Mouse (Mus musculus): ENCODE measurements around the gene Spryd4. TPM values are rescaled to one million over a fixed set of nuclear protein-coding genes. Genes with fewer than 3 reads are reported as not detected.
"Not testable (repeated sequence)": the region's sequence is repeated elsewhere in the genome, so short reads cannot be mapped to it uniquely, and the experiment has no call there.

Gene Spryd4
- polyA plus RNA-seq, 1 experiment, result 7.8 TPM

DNA sequence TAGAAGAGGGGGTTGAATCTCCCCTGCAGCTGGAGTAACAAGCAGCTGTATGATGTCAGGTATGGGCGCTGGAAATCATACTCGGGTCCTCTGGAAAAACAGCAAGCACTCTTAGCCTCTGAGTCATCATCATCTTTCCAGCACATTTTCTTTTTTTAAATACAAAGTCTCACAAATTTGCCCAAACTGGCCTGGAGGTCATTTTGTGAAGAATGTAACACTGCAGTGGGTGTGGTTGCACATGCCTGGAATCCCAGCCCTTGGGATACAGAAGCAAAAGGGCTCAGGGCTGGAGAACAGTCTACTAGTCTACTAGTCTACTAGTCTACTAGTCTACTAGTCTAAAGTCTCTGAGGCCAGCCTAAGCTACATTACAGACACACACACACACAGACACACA is 27.3 kb downstream of the Spryd4 start:
- Histone ChIP-seq H3K27ac (replicated peaks; ENCODE audit: low read depth, low read length) (no peak overlapping the region), H3K4me3 (ENCODE audit: insufficient read depth, low read depth, low read length) (no peak overlapping the region)

DNA sequence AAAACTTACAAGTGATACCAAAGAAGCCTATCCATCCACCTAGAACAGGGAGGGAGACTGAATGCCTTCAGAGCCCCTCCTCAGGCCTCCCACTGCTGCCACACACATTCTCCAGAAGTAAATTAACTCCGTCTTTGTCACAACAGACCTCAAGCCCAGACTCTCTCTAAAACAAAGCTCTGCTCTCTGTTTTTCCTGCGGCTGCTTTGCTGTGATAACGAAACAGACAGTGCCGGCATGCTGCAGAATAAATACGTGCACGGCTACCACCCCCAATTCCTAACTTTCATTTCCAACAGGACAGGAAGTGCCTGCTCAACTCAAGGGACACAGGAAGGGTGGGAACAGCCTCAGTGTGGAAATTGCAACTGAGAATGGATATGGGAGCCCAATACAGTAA is 31.6 kb downstream of the Spryd4 start, which contains the start of gene Rbms2:
Gene Rbms2 (minus strand): TSS at position 309 of the 400 bp plus-strand sequence.
- Histone ChIP-seq H3K4me3 (ENCODE audit: insufficient read depth, low read depth, low read length) (peak within 1 kb of the TSS; percentile 70), H3K27ac (replicated peaks; ENCODE audit: low read depth, low read length) (peak within 1 kb of the TSS; percentile 94), H3K4me1 (ENCODE audit: control insufficient read depth, insufficient read depth, insufficient read length, low read length) (peaks cover 6% of the 10 kb centered on the region; the same call in 1 of the 2 replicates)

More for the DNA sequence above, 27.3 kb downstream of the Spryd4 start:
- H3K4me1 ChIP-seq (ENCODE audit: control insufficient read depth, insufficient read depth, insufficient read length, low read length), result no peaks in the 10 kb centered on the region; the same call in 1 of the 2 replicates

DNA sequence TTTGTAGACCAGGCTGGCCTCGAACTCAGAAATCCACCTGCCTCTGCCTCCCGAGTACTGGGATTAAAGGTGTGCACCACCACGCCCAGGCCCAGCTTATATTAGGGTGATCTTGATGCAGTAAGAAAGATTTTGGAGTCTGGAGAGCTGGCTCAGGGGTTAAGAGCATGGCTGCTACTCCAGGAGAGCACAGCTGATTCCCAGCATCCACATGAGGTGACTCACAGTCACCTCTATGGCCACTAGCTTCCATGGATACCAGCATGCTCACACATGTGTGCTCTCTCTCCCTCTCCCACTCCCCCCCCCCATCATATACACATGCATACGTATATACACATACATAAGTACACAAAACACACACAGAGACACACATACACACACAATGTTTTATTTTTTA is 34.3 kb downstream of the Spryd4 start:
- H3K4me1 ChIP-seq (ENCODE audit: control insufficient read depth, insufficient read depth, insufficient read length, low read length), result peaks cover 9% of the 10 kb centered on the region
- no peak overlapping the region for H3K4me3 ChIP-seq (ENCODE audit: insufficient read depth, low read depth, low read length)
- H3K27ac ChIP-seq (replicated peaks; ENCODE audit: low read depth, low read length), result 0 out of 2 replicates have a peak overlapping the region, but pooled peaks have one; percentile 13

DNA sequence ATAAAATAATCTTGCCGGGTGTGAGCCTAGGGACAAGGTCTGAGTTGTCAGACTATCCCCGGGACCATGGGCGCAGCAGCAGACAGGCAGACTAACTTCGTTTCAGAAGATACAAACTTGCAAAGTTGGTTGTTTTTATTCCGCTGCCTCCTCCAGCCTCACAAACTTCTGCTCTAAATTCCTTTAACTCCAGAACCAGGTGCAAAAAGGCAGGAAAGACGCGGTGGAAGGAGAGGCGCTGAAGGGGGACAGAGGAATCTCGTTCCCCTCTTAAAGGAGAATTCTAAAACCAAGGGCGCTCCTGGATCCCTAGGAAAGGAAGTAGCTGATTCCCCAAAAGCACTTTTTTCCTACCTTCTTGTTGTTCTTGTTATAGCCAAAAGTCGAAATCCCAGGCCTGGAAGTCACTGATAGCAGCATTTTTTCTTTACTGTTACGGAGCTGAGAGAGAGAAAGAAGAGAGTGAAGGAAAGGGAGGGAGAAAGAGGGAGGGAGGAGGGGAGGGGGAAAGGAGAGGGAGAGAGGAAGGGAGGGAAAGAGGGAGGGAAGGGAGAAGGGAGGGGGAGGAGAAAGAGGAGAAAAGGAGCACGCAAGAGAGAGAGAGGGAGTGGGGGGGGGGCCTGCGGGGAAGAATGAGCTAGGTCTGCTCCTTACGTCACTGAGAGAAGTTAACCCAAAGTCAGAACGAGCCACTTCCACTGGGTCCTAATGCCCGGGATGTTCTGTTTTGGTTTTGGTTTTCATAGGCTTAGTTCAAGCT is 35.4 kb downstream of the Spryd4 start:
- Histone ChIP-seq H3K4me3 (ENCODE audit: insufficient read depth, low read depth, low read length) (peak overlapping the region; percentile 67), H3K27ac (replicated peaks; ENCODE audit: low read depth, low read length) (peak overlapping the region; percentile 76), H3K4me1 (ENCODE audit: control insufficient read depth, insufficient read depth, insufficient read length, low read length) (peaks cover 9% of the 10 kb centered on the region)

DNA sequence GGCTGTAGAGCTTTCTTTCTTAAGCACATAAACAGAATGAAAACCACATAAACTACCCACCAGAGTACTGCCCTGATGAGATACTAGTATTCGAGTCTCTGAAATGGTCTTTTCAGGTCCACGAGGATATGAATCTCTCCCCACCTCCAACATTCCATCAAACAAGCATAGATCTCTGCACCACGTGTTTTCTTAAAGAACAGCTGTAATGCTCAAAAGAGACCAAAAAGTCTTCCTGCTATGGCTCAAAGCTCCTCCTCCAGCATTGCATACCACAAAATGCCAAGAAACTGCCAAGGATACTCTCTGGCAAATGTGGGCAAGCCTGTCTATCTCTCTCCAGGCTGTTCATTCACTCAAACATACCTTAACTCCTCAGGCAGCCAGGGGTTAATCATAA is 36.3 kb downstream of the Spryd4 start:
- peaks cover 9% of the 10 kb centered on the region for H3K4me1 ChIP-seq (ENCODE audit: control insufficient read depth, insufficient read depth, insufficient read length, low read length)
- H3K27ac ChIP-seq (replicated peaks; ENCODE audit: low read depth, low read length), result peak overlapping the region; percentile 76; the same call in 1 of the 2 replicates
- H3K4me3 ChIP-seq (ENCODE audit: insufficient read depth, low read depth, low read length), result peak overlapping the region; percentile 67

DNA sequence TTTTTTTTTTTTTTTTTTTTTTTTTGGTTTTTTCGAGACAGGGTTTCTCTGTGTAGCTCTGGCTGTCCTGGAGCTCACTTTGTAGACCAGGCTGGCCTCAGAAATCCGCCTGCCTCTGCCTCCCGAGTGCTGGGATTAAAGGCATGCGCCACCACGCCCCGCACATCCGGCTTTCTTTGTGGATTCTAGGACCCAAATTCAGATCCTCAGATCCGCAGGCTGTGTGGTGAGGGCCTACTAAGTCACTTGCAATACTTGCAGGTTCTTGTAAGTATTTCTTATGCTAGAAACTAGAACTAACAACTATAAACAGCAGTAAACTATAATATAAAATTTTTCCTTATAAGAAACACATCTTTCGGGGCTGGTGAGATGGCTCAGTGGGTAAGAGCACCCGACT is 40.3 kb downstream of the Spryd4 start:
- peaks cover 14% of the 10 kb centered on the region for H3K4me1 ChIP-seq (ENCODE audit: control insufficient read depth, insufficient read depth, insufficient read length, low read length)
- not testable (repeated sequence) for H3K27ac ChIP-seq (replicated peaks; ENCODE audit: low read depth, low read length); H3K4me3 ChIP-seq (ENCODE audit: insufficient read depth, low read depth, low read length)

DNA sequence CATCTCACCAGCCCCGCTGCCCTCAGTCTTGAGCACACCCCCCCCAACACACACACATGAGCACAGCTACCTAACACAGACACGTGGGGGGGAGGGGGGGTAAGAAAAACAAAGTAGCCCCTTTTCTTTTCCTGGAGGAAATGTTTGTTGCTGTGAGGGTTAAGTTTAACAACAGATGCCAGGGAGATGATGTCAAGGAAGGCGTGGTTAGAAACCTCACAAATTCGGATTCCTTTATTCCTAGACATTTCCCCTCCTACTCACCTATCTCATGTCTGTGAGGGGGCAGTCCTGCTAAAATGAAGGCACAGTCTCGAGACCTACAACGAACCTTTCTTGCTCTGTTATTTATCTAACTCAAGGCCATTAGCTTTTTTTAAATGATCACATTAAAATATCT is 44.5 kb downstream of the Spryd4 start:
- H3K27ac ChIP-seq (replicated peaks; ENCODE audit: low read depth, low read length), result peak overlapping the region; percentile 77; the same call in 1 of the 2 replicates
- H3K4me3 ChIP-seq (ENCODE audit: insufficient read depth, low read depth, low read length), result no peak overlapping the region
- peaks cover 11% of the 10 kb centered on the region for H3K4me1 ChIP-seq (ENCODE audit: control insufficient read depth, insufficient read depth, insufficient read length, low read length)

DNA sequence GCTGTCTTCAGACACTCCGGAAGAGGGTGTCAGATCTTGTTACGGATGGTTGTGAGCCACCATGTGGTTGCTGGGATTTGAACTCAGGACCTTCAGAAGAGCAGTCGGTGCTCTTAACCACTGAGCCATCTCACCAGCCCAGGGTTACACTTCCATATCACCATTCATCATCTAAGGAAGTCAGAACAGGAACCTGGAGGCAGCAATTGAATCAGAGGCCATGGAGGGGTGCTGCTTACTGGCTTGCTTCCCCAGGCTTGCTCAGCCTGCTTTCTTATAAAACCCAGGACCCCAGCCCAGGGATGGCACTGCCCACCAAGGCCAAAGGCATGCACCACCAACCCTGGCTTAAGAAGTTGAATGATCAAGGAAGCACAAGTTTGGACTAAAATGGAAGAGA is 45.9 kb downstream of the Spryd4 start:
- H3K4me3 ChIP-seq (ENCODE audit: insufficient read depth, low read depth, low read length); H3K27ac ChIP-seq (replicated peaks; ENCODE audit: low read depth, low read length): not testable (repeated sequence)
- H3K4me1 ChIP-seq (ENCODE audit: control insufficient read depth, insufficient read depth, insufficient read length, low read length), result peaks cover 11% of the 10 kb centered on the region

Other genes starting within 250 kb of the Spryd4 start
- not detected in 2 replicates for gene Hsd17b6, start 204.2 kb downstream of the Spryd4 start, polyA plus RNA-seq (2012; ENCODE audit: insufficient read depth, insufficient read length, missing spikeins)
- gene Prim1, start 196.6 kb downstream of the Spryd4 start, polyA plus RNA-seq (2012; ENCODE audit: insufficient read depth, insufficient read length, missing spikeins), result 3.0 and 4.1 TPM in 2 replicates
- 592 and 593 TPM in 2 replicates for gene Naca, start 176.2 kb downstream of the Spryd4 start, polyA plus RNA-seq (2012; ENCODE audit: insufficient read depth, insufficient read length, missing spikeins)
- gene Ptges3, start 152.9 kb downstream of the Spryd4 start, polyA plus RNA-seq (2012; ENCODE audit: insufficient read depth, insufficient read length, missing spikeins), result 107 and 147 TPM in 2 replicates
- 9,036 and 9,352 TPM in 2 replicates for gene Atp5b, start 128.5 kb downstream of the Spryd4 start, polyA plus RNA-seq (2012; ENCODE audit: insufficient read depth, insufficient read length, missing spikeins)
- gene Baz2a, start 120.2 kb downstream of the Spryd4 start, polyA plus RNA-seq (2012; ENCODE audit: insufficient read depth, insufficient read length, missing spikeins), result 15.1 and 16.0 TPM in 2 replicates
- 93.3 and 95.4 TPM in 2 replicates for gene Rbms2, start 31.5 kb downstream of the Spryd4 start, polyA plus RNA-seq (2012; ENCODE audit: insufficient read depth, insufficient read length, missing spikeins)
- 0.87 TPM in 1 of 2 replicates, not detected in the other for gene Gls2, start 17.4 kb downstream of the Spryd4 start, polyA plus RNA-seq (2012; ENCODE audit: insufficient read depth, insufficient read length, missing spikeins)
- gene Mip, start 14.0 kb upstream of the Spryd4 start, polyA plus RNA-seq (2012; ENCODE audit: insufficient read depth, insufficient read length, missing spikeins), result not detected in 2 replicates
- gene Timeless, start 20.3 kb upstream of the Spryd4 start, polyA plus RNA-seq (2012; ENCODE audit: insufficient read depth, insufficient read length, missing spikeins), result 3.6 and 5.3 TPM in 2 replicates
- gene Apon, start 42.3 kb upstream of the Spryd4 start, polyA plus RNA-seq (2012; ENCODE audit: insufficient read depth, insufficient read length, missing spikeins), result not detected in 2 replicates
- gene Apof, start 56.9 kb upstream of the Spryd4 start, polyA plus RNA-seq (2012; ENCODE audit: insufficient read depth, insufficient read length, missing spikeins), result not detected in 2 replicates
- 5.4 and 5.5 TPM in 2 replicates for gene Stat2, start 58.8 kb upstream of the Spryd4 start, polyA plus RNA-seq (2012; ENCODE audit: insufficient read depth, insufficient read length, missing spikeins)
- not detected in 2 replicates for gene Il23a, start 86.9 kb upstream of the Spryd4 start, polyA plus RNA-seq (2012; ENCODE audit: insufficient read depth, insufficient read length, missing spikeins)
- gene Pan2, start 91.5 kb upstream of the Spryd4 start, polyA plus RNA-seq (2012; ENCODE audit: insufficient read depth, insufficient read length, missing spikeins), result 5.9 and 8.9 TPM in 2 replicates
- gene Cnpy2, start 110.7 kb upstream of the Spryd4 start, polyA plus RNA-seq (2012; ENCODE audit: insufficient read depth, insufficient read length, missing spikeins), result 115 and 131 TPM in 2 replicates
- 1,610 and 1,861 TPM in 2 replicates for gene Cs, start 125.9 kb upstream of the Spryd4 start, polyA plus RNA-seq (2012; ENCODE audit: insufficient read depth, insufficient read length, missing spikeins)
- gene Coq10a, start 157.2 kb upstream of the Spryd4 start, polyA plus RNA-seq (2012; ENCODE audit: insufficient read depth, insufficient read length, missing spikeins), result 122 and 173 TPM in 2 replicates
- gene Ankrd52, start 165.3 kb upstream of the Spryd4 start, polyA plus RNA-seq (2012; ENCODE audit: insufficient read depth, insufficient read length, missing spikeins), result 16.9 and 22.4 TPM in 2 replicates
- gene Slc39a5, start 189.4 kb upstream of the Spryd4 start, polyA plus RNA-seq (2012; ENCODE audit: insufficient read depth, insufficient read length, missing spikeins), result not detected in 2 replicates
- 67.1 and 87.6 TPM in 2 replicates for gene Nabp2, start 199.7 kb upstream of the Spryd4 start, polyA plus RNA-seq (2012; ENCODE audit: insufficient read depth, insufficient read length, missing spikeins)
- 15.1 and 17.1 TPM in 2 replicates for gene Rnf41, start 199.8 kb upstream of the Spryd4 start, polyA plus RNA-seq (2012; ENCODE audit: insufficient read depth, insufficient read length, missing spikeins)
- gene Smarcc2, start 247.4 kb upstream of the Spryd4 start, polyA plus RNA-seq (2012; ENCODE audit: insufficient read depth, insufficient read length, missing spikeins), result 63.7 and 94.7 TPM in 2 replicates

All from brown adipose tissue, adult 24 weeks (tissue).